Mouse (Mus musculus): ENCODE data around the gene Armc9. TPM values are rescaled to one million over a fixed set of nuclear protein-coding genes. Genes with fewer than 3 reads are reported as not detected.

The Armc9 gene
- total and polyA plus RNA-seq, 3 experiments = 10.9 to 15.5 (median 15.1) TPM

- peaks cover 0 to 16% of the 10 kb centered on the region in 2 experiments; a peak in 2 of 4 replicates for H3K4me1 ChIP-seq (ENCODE audit: control insufficient read depth in 1 of 2, insufficient read depth in 2 of 2)
- DNase-seq (ENCODE audit: extremely low read depth) = no peak
- peaks cover 33 to 76% of the 10 kb centered on the region in 2 experiments for H3K36me3 ChIP-seq (replicated peaks in 1 of 2; ENCODE audit: control insufficient read depth in 1 of 2, insufficient read depth in 1 of 2, low read length in 1 of 2)
- dilution Hi-C loops (cut with MboI; ENCODE audit: extremely low pct_ligation_motif_present, extremely low pct_unique_long_range_greater_than_20kb, low sequenced_read_pairs) (no loop called here), in situ Hi-C loops (cut with MboI; ENCODE audit: low pct_ligation_motif_present, low pct_unique_long_range_greater_than_20kb, low sequenced_read_pairs) (no loop called here)
- no peak overlapping the region for H3K9ac ChIP-seq (ENCODE audit: insufficient read depth, low read depth)
- no peak overlapping the region for H3K4me3 ChIP-seq (replicated peaks in 1 of 3; ENCODE audit: low read depth in 2 of 3, low read length in 2 of 3, poor library complexity in 1 of 3)
- no peaks in the 10 kb centered on the region for H3K79me2 ChIP-seq (replicated peaks; ENCODE audit: control insufficient read depth, extremely low read depth, insufficient read depth, poor library complexity, severe bottlenecking)
- no peak for TF ChIP-seq UBTF (IDR thresholded peaks at IDR 0.05; ENCODE audit: low read depth, low read length)
- no peak for TF ChIP-seq USF1 (IDR thresholded peaks at IDR 0.05; ENCODE audit: low read depth, low read length)
- TF ChIP-seq MAFK (IDR thresholded peaks at IDR 0.05; ENCODE audit: insufficient replicate concordance, low read length) = no peak
- no peak for TF ChIP-seq RAD21 (IDR thresholded peaks at IDR 0.05; ENCODE audit: low read depth, low read length)
- no peak for TF ChIP-seq ZKSCAN1 (IDR thresholded peaks at IDR 0.05; ENCODE audit: borderline replicate concordance, low read depth, low read length)
- no peak for TF ChIP-seq POLR2AphosphoS2 (IDR thresholded peaks at IDR 0.05; ENCODE audit: low read depth, low read length)
- TF ChIP-seq KAT2A (IDR thresholded peaks at IDR 0.05; ENCODE audit: insufficient replicate concordance, low read length) = no peak
- TF ChIP-seq USF2 (conservative IDR thresholded peaks at IDR 0.05; ENCODE audit: low read depth, low read length) = no peak
- no peak for TF ChIP-seq ZNF384 (IDR thresholded peaks at IDR 0.05; ENCODE audit: low read depth, low read length)
- no peak for TF ChIP-seq GABPA (IDR thresholded peaks at IDR 0.05; ENCODE audit: insufficient replicate concordance, low read depth, low read length)
- TF ChIP-seq POLR2A (IDR thresholded peaks at IDR 0.05; ENCODE audit: low read depth, low read length) = no peak
- no peak for TF ChIP-seq BHLHE40 (IDR thresholded peaks at IDR 0.05; ENCODE audit: low read depth, low read length)
- TF ChIP-seq CHD2 (IDR thresholded peaks at IDR 0.05; ENCODE audit: low read length) = no peak
- no peak for TF ChIP-seq TBP (conservative IDR thresholded peaks at IDR 0.05; ENCODE audit: low read depth, low read length)
- TF ChIP-seq JUND (conservative IDR thresholded peaks at IDR 0.05; ENCODE audit: low read depth, low read length) = no peak
- TF ChIP-seq HCFC1 (IDR thresholded peaks at IDR 0.05; ENCODE audit: low read depth, low read length) = no peak
- no peak for TF ChIP-seq CHD1 (IDR thresholded peaks at IDR 0.05; ENCODE audit: low read depth, low read length)
- no peak for TF ChIP-seq EP300 (IDR thresholded peaks at IDR 0.05; ENCODE audit: low read length)
- TF ChIP-seq E2F4 (IDR thresholded peaks at IDR 0.05; ENCODE audit: insufficient replicate concordance, low read depth, low read length) = no peak
- no peaks in the 10 kb centered on the region for H3K27me3 ChIP-seq (replicated peaks)
- no peak overlapping the region for H3K4me2 ChIP-seq (ENCODE audit: insufficient read depth, low read depth, poor library complexity, severe bottlenecking)
- no peak overlapping the region for H3K27ac ChIP-seq (ENCODE audit: insufficient read depth, low read depth)
- no peaks in the 10 kb centered on the region for H3K9me3 ChIP-seq (replicated peaks; ENCODE audit: low read length)
These were observed 56.1 kb downstream of the Armc9 start for GRCm38 (mm10) chr1:86210676-86211075.

DNA sequence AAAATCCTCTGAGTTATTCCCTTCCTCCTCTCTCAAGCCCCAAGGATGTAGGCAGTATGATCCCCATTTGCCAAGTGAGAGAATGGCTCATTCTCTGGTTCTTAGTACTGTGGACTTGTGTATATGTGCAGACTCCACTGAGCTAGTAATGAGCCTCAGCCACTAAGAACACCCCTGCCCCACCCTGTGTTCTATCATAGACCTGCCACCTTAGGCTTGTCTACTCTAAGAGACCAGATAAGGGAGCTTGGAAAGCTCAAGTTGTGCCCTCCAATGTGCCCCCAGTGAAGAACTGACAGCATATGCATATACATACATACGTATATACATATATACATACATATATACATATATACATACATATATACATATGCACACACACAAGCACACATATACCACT, 56.9 kb downstream of the Armc9 start:
- in situ Hi-C loops (cut with MboI; ENCODE audit: low pct_ligation_motif_present, low pct_unique_long_range_greater_than_20kb, low sequenced_read_pairs) (no loop called here), dilution Hi-C loops (cut with MboI; ENCODE audit: extremely low pct_ligation_motif_present, extremely low pct_unique_long_range_greater_than_20kb, low sequenced_read_pairs) (no loop called here)
- H3K79me2 ChIP-seq (replicated peaks; ENCODE audit: control insufficient read depth, extremely low read depth, insufficient read depth, poor library complexity, severe bottlenecking) = no peaks in the 10 kb centered on the region
- H3K9ac ChIP-seq (ENCODE audit: insufficient read depth, low read depth) = no peak overlapping the region
- H3K36me3 ChIP-seq (replicated peaks in 1 of 2; ENCODE audit: control insufficient read depth in 1 of 2, insufficient read depth in 1 of 2, low read length in 1 of 2) = peaks cover 33 to 76% of the 10 kb centered on the region in 2 experiments
- H3K4me3 ChIP-seq (replicated peaks in 1 of 3; ENCODE audit: low read depth in 2 of 3, low read length in 2 of 3, poor library complexity in 1 of 3) = no peak overlapping the region
- TF ChIP-seq E2F4 (IDR thresholded peaks at IDR 0.05; ENCODE audit: insufficient replicate concordance, low read depth, low read length) (no peak), ZC3H11A (IDR thresholded peaks at IDR 0.05; ENCODE audit: low read depth, low read length) (no peak), GABPA (IDR thresholded peaks at IDR 0.05; ENCODE audit: insufficient replicate concordance, low read depth, low read length) (no peak), PAX5 (IDR thresholded peaks at IDR 0.05; ENCODE audit: low read length) (no peak), ZKSCAN1 (IDR thresholded peaks at IDR 0.05; ENCODE audit: borderline replicate concordance, low read depth, low read length) (no peak), MAFK (IDR thresholded peaks at IDR 0.05; ENCODE audit: insufficient replicate concordance, low read length) (no peak), NRF1 (IDR thresholded peaks at IDR 0.05; ENCODE audit: low read depth, low read length) (no peak), HCFC1 (IDR thresholded peaks at IDR 0.05; ENCODE audit: low read depth, low read length) (no peak), MEF2A (IDR thresholded peaks at IDR 0.05; ENCODE audit: borderline replicate concordance, low read depth, low read length) (no peak), TCF12 (IDR thresholded peaks at IDR 0.05; ENCODE audit: low read depth, low read length) (no peak), NELFE (IDR thresholded peaks at IDR 0.05; ENCODE audit: low read depth, low read length) (no peak), CHD1 (IDR thresholded peaks at IDR 0.05; ENCODE audit: low read depth, low read length) (no peak), RAD21 (IDR thresholded peaks at IDR 0.05; ENCODE audit: low read depth, low read length) (no peak), TBP (conservative IDR thresholded peaks at IDR 0.05; ENCODE audit: low read depth, low read length) (no peak)
- no peaks in the 10 kb centered on the region for H3K9me3 ChIP-seq (replicated peaks; ENCODE audit: low read length)
- H3K27ac ChIP-seq (ENCODE audit: insufficient read depth, low read depth) = no peak overlapping the region
- no peak for DNase-seq (ENCODE audit: extremely low read depth)
- peaks cover under 1 to 24% of the 10 kb centered on the region in 2 experiments; a peak in 2 of 4 replicates for H3K4me1 ChIP-seq (ENCODE audit: control insufficient read depth in 1 of 2, insufficient read depth in 2 of 2)
- H3K27me3 ChIP-seq (replicated peaks) = no peaks in the 10 kb centered on the region
- H3K4me2 ChIP-seq (ENCODE audit: insufficient read depth, low read depth, poor library complexity, severe bottlenecking) = no peak overlapping the region

Data from CH12.LX (cell line).